Comparison of ENCODE assay signal across 39 mouse cellular contexts in genomic region chr7:30796790-30797189, GRCm38 (mm10). TPM values are rescaled to one million over a fixed set of nuclear protein-coding genes. Genes with fewer than 3 reads are reported as not detected.
A peak's percentile ranks its signal among the peaks of the same experiment; 100 is the strongest.
DNase-seq lines count a peak whose midpoint lies in the region; ATAC-seq and TF ChIP-seq lines count a peak whose summit lies in the region.
"Had no signal": no experiment of that assay in that cellular context is flagged by ENCODE, and none has a peak within 500 bp of the region (broad histone marks: within the 10 kb centered on the region; RNA-seq: fewer than 3 reads in every experiment).

No protein-coding gene starts in this region.

- H3K27me3 ChIP-seq in forebrain, postnatal 0 days (ENCODE audit: insufficient read depth, low read length): no peaks in the 10 kb centered on the region
- H3K27me3 ChIP-seq in forebrain, embryonic 14.5 days (replicated peaks; ENCODE audit: control insufficient read depth, insufficient read depth, low read length): no peaks in the 10 kb centered on the region
- H3K27me3 ChIP-seq in limb, embryonic 14.5 days (ENCODE audit: control insufficient read depth, insufficient read depth, low read length): no peaks in the 10 kb centered on the region
- no peaks in the 10 kb centered on the region for H3K27me3 ChIP-seq in limb, embryonic 10.5 days (ENCODE audit: low read depth, poor library complexity, severe bottlenecking)
- no peaks in the 10 kb centered on the region for H3K27me3 ChIP-seq in stomach, postnatal 0 days (ENCODE audit: control insufficient read depth, insufficient read depth, low read length)
- H3K27me3 ChIP-seq: forebrain, embryonic 15.5 days; limb, embryonic 15.5 days; liver, embryonic 13.5 days; midbrain, embryonic 12.5 days; neural tube, embryonic 12.5 days had no signal

- TF ChIP-seq EP300 in stomach, postnatal 0 days (optimal IDR thresholded peaks at IDR 0.05): no peak

- no peak overlapping the region for H3K27ac ChIP-seq in forebrain, postnatal 0 days (ENCODE audit: low read depth, low read length)
- no peak overlapping the region for H3K27ac ChIP-seq in forebrain, embryonic 14.5 days (ENCODE audit: low read depth, low read length)
- no peak overlapping the region for H3K27ac ChIP-seq in limb, embryonic 14.5 days (replicated peaks; ENCODE audit: low read depth, low read length)
- H3K27ac ChIP-seq in limb, embryonic 10.5 days: no peak overlapping the region
- H3K27ac ChIP-seq in stomach, postnatal 0 days (replicated peaks): peak overlapping the region; percentile 80
- H3K27ac ChIP-seq: forebrain, embryonic 15.5 days; hindbrain, embryonic 14.5 days; limb, embryonic 15.5 days; liver, embryonic 13.5 days; midbrain, embryonic 12.5 days; neural tube, embryonic 12.5 days had no signal

- intact Hi-C loops in heart, postnatal 10 days (cut with DNase I): no loop called here

- H3K36me3 ChIP-seq in forebrain, postnatal 0 days (ENCODE audit: insufficient read depth): no peaks in the 10 kb centered on the region
- no peaks in the 10 kb centered on the region for H3K36me3 ChIP-seq in forebrain, embryonic 14.5 days (ENCODE audit: control insufficient read depth, insufficient read depth, low read length)
- H3K36me3 ChIP-seq in limb, embryonic 14.5 days (ENCODE audit: control insufficient read depth, insufficient read depth, low read length): no peaks in the 10 kb centered on the region
- no peaks in the 10 kb centered on the region for H3K36me3 ChIP-seq in limb, embryonic 10.5 days
- no peaks in the 10 kb centered on the region for H3K36me3 ChIP-seq in stomach, postnatal 0 days (ENCODE audit: control insufficient read depth, insufficient read depth, low read length)
- H3K36me3 ChIP-seq: forebrain, embryonic 15.5 days; G1E; limb, embryonic 15.5 days; liver, embryonic 13.5 days; midbrain, embryonic 12.5 days; neural tube, embryonic 12.5 days had no signal

- no peak for ATAC-seq in forebrain, postnatal 0 days
- ATAC-seq in forebrain, embryonic 14.5 days: no peak
- ATAC-seq in limb, embryonic 14.5 days (ENCODE audit: low FRiP score, low read depth): no peak
- no peak for ATAC-seq in stomach, postnatal 0 days (ENCODE audit: low FRiP score, low TSS enrichment)
- ATAC-seq: forebrain, embryonic 15.5 days; inflammation-experienced regulatory T-cells, adult 6 months; lung, postnatal 0 days; Patski had no signal

- H3K4me3 ChIP-seq in forebrain, postnatal 0 days (ENCODE audit: low read depth, low read length): no peak overlapping the region
- H3K4me3 ChIP-seq in forebrain, embryonic 14.5 days (ENCODE audit: low read depth, low read length): no peak overlapping the region
- H3K4me3 ChIP-seq in limb, embryonic 14.5 days (replicated peaks; ENCODE audit: low read length): no peak overlapping the region
- no peak overlapping the region for H3K4me3 ChIP-seq in limb, embryonic 10.5 days
- no peak overlapping the region for H3K4me3 ChIP-seq in stomach, postnatal 0 days (ENCODE audit: low read depth, low read length)
- H3K4me3 ChIP-seq: forebrain, embryonic 15.5 days; limb, embryonic 15.5 days; liver, embryonic 13.5 days; megakaryocyte, embryonic 14.5 days; midbrain, embryonic 12.5 days; myocyte; neural tube, embryonic 12.5 days had no signal

- no peaks in the 10 kb centered on the region for H3K9me3 ChIP-seq in forebrain, postnatal 0 days (ENCODE audit: low read length)
- H3K9me3 ChIP-seq in forebrain, embryonic 14.5 days (replicated peaks; ENCODE audit: control insufficient read depth, low read length): peaks cover 8% of the 10 kb centered on the region; the same call in 1 of the 2 replicates
- H3K9me3 ChIP-seq in limb, embryonic 14.5 days (ENCODE audit: control insufficient read depth, low read length): peaks cover 5% of the 10 kb centered on the region
- H3K9me3 ChIP-seq in limb, embryonic 10.5 days (replicated peaks): no peaks in the 10 kb centered on the region
- 0 out of 2 replicates have a peak, but pooled peaks cover 2% of the 10 kb centered on the region for H3K9me3 ChIP-seq in stomach, postnatal 0 days (ENCODE audit: control insufficient read depth, low read length)
- H3K9me3 ChIP-seq: forebrain, embryonic 15.5 days; limb, embryonic 15.5 days had no signal

- no peak for TF ChIP-seq POLR2A in limb, embryonic 14.5 days (IDR thresholded peaks at IDR 0.05; ENCODE audit: borderline replicate concordance, extremely low read depth, insufficient read depth, insufficient read length)

- H3K4me1 ChIP-seq in forebrain, postnatal 0 days (ENCODE audit: insufficient read depth): no peaks in the 10 kb centered on the region
- H3K4me1 ChIP-seq in forebrain, embryonic 14.5 days (ENCODE audit: control insufficient read depth, insufficient read depth, low read length): no peaks in the 10 kb centered on the region
- H3K4me1 ChIP-seq in limb, embryonic 14.5 days (ENCODE audit: control insufficient read depth, insufficient read depth, low read length): no peaks in the 10 kb centered on the region
- no peaks in the 10 kb centered on the region for H3K4me1 ChIP-seq in limb, embryonic 10.5 days
- H3K4me1 ChIP-seq in stomach, postnatal 0 days (replicated peaks; ENCODE audit: control insufficient read depth, insufficient read depth): no peaks in the 10 kb centered on the region
- H3K4me1 ChIP-seq: forebrain, embryonic 15.5 days; limb, embryonic 15.5 days; liver, embryonic 13.5 days; midbrain, embryonic 12.5 days; neural tube, embryonic 12.5 days had no signal

- no peak for TF ChIP-seq CTCF in forebrain, postnatal 0 days (IDR thresholded peaks at IDR 0.05; ENCODE audit: low read depth)
- no peak for TF ChIP-seq CTCF in stomach, postnatal 0 days (IDR thresholded peaks at IDR 0.05; ENCODE audit: low read depth)

- H3K4me2 ChIP-seq in forebrain, postnatal 0 days (ENCODE audit: low read depth): no peak overlapping the region
- no peak overlapping the region for H3K4me2 ChIP-seq in forebrain, embryonic 14.5 days (ENCODE audit: low read length)
- no peak overlapping the region for H3K4me2 ChIP-seq in limb, embryonic 14.5 days (replicated peaks; ENCODE audit: low read depth, low read length, severe bottlenecking)
- no peak overlapping the region for H3K4me2 ChIP-seq in stomach, postnatal 0 days (replicated peaks; ENCODE audit: low read depth)
- H3K4me2 ChIP-seq: forebrain, embryonic 15.5 days; heart, embryonic 11.5 days; hindbrain, embryonic 14.5 days; limb, embryonic 15.5 days; liver, embryonic 13.5 days; midbrain, embryonic 12.5 days; neural tube, embryonic 12.5 days had no signal

- peak; percentile 7 for DNase-seq in forebrain, postnatal 0 days
- DNase-seq in forebrain, embryonic 14.5 days (ENCODE audit: low spot score): no peak
- peak; percentile 19 to 44 for DNase-seq in layer of hippocampus, adult 18-20 months (ENCODE audit: low spot score in 2 of 2)
- no peak for DNase-seq in layer of hippocampus, adult 9-10 months (ENCODE audit: low spot score)
- peak; percentile 45 for DNase-seq in limb, embryonic 14.5 days (ENCODE audit: low spot score)
- DNase-seq in limb, embryonic 10.5 days (ENCODE audit: low spot score): no peak
- no peak for DNase-seq in stomach, postnatal 0 days (ENCODE audit: low spot score)
- no peak for DNase-seq in heart, postnatal 10 days
- DNase-seq: adrenal gland, postnatal 10 days; cerebellum, adult 11-12 months; cerebellum, postnatal 10 days; gastrocnemius, postnatal 25 days; heart, adult 11 months; heart, postnatal 4 days; kidney, adult 11 months; kidney, postnatal 14 days; liver, embryonic 13.5 days; lung, adult 18-20 months; lung, postnatal 4 days; thymus, postnatal 14 days had no signal

- no peak overlapping the region for H3K9ac ChIP-seq in forebrain, postnatal 0 days
- no peak overlapping the region for H3K9ac ChIP-seq in forebrain, embryonic 14.5 days (ENCODE audit: low read length)
- H3K9ac ChIP-seq in limb, embryonic 14.5 days (ENCODE audit: low read depth, low read length, severe bottlenecking): no peak overlapping the region
- H3K9ac ChIP-seq in stomach, postnatal 0 days (ENCODE audit: low read length): no peak overlapping the region
- H3K9ac ChIP-seq: forebrain, embryonic 15.5 days; hindbrain, embryonic 14.5 days; limb, embryonic 15.5 days; liver, embryonic 13.5 days; midbrain, embryonic 12.5 days; neural tube, embryonic 12.5 days had no signal

- WGBS in forebrain, postnatal 0 days: 88% methylated on average over 1 of the region's 1 CpGs
- WGBS in forebrain, embryonic 14.5 days: 81% methylated on average over 1 of the region's 1 CpGs
- 70% methylated on average over 1 of the region's 1 CpGs for WGBS in limb, embryonic 14.5 days
- 84% methylated on average over 1 of the region's 1 CpGs for WGBS in limb, embryonic 10.5 days
- 85% methylated on average over 1 of the region's 1 CpGs for WGBS in stomach, postnatal 0 days

RNA-seq across cellular contexts. Expression of gene Krtdap, which starts 9.1 kb away (rescaled TPM):
- total RNA-seq in forebrain, postnatal 0 days (2014; rRNA removed): not detected in 2 replicates
- polyA plus RNA-seq in forebrain, postnatal 0 days (2015; fragmentation: Nextera tagmentation; extraction: Ambion mirVana): 1.4 and 1.5 TPM in 2 replicates
- polyA plus RNA-seq in forebrain, embryonic 14.5 days (2014; fragmentation: Nextera tagmentation; extraction: Ambion mirVana): 1.1 TPM in 1 of 2 replicates, not detected in the other
- total RNA-seq in layer of hippocampus, adult 18-20 months (2021): not detected
- 290 and 318 TPM in 2 replicates for polyA plus RNA-seq in limb, embryonic 14.5 days (2012; rRNA removed)
- 833 and 1,442 TPM in 2 replicates for polyA plus RNA-seq in limb, embryonic 14.5 days (2014; fragmentation: Nextera tagmentation; extraction: Ambion mirVana)
- not detected in 2 replicates for polyA plus RNA-seq in limb, embryonic 10.5 days (2016; fragmentation: Nextera tagmentation; extraction: Ambion mirVana)
- 12,744 and 13,054 TPM in 2 replicates for polyA plus RNA-seq in stomach, postnatal 0 days (2015; fragmentation: Nextera tagmentation; extraction: Ambion mirVana)
- total RNA-seq in heart, postnatal 10 days (2021): not detected
- total RNA-seq: common myeloid progenitor, adult 5-6 weeks; G1E; heart, postnatal 4 days; layer of hippocampus, postnatal 14 days; left cerebral cortex, postnatal 36 days had no signal
- polyA plus RNA-seq: G1E; heart, embryonic 11.5 days; hindbrain, embryonic 14.5 days; inflammation-experienced regulatory T-cells, adult 6 months; kidney, embryonic 14.5 days; midbrain, embryonic 12.5 days; myocyte; neural tube, embryonic 12.5 days; Patski had no signal

RNA-seq across cellular contexts. Expression of gene Ffar2, which starts 26.8 kb away (rescaled TPM):
- not detected in 2 replicates for total RNA-seq in forebrain, postnatal 0 days (2014; rRNA removed)
- polyA plus RNA-seq in forebrain, postnatal 0 days (2015; fragmentation: Nextera tagmentation; extraction: Ambion mirVana): 0.07 TPM in 1 of 2 replicates, not detected in the other
- polyA plus RNA-seq in forebrain, embryonic 14.5 days (2014; fragmentation: Nextera tagmentation; extraction: Ambion mirVana): 0.11 and 0.46 TPM in 2 replicates
- total RNA-seq in layer of hippocampus, adult 18-20 months (2021): not detected
- polyA plus RNA-seq in limb, embryonic 14.5 days (2012; rRNA removed): 0.12 and 0.18 TPM in 2 replicates
- polyA plus RNA-seq in limb, embryonic 14.5 days (2014; fragmentation: Nextera tagmentation; extraction: Ambion mirVana): 0.44 TPM in 1 of 2 replicates, not detected in the other
- not detected in 2 replicates for polyA plus RNA-seq in limb, embryonic 10.5 days (2016; fragmentation: Nextera tagmentation; extraction: Ambion mirVana)
- polyA plus RNA-seq in stomach, postnatal 0 days (2015; fragmentation: Nextera tagmentation; extraction: Ambion mirVana): 1.7 TPM in 2 replicates
- total RNA-seq in heart, postnatal 10 days (2021): under 1 TPM; 0.35 to 0.57 TPM
- total RNA-seq: heart, postnatal 4 days; layer of hippocampus, postnatal 14 days; left cerebral cortex, postnatal 36 days; midbrain, postnatal 0 days had no signal
- polyA plus RNA-seq: heart, embryonic 11.5 days; hindbrain, embryonic 14.5 days; kidney, embryonic 14.5 days; limb, embryonic 15.5 days; midbrain, embryonic 12.5 days; myocyte; Patski had no signal

RNA-seq across cellular contexts. Expression of gene Dmkn, which starts 33.2 kb away (rescaled TPM):
- 2.2 and 5.2 TPM in 2 replicates for total RNA-seq in forebrain, postnatal 0 days (2014; rRNA removed)
- polyA plus RNA-seq in forebrain, postnatal 0 days (2015; fragmentation: Nextera tagmentation; extraction: Ambion mirVana): 7.2 and 7.4 TPM in 2 replicates
- 0.74 and 0.88 TPM in 2 replicates for polyA plus RNA-seq in forebrain, embryonic 14.5 days (2014; fragmentation: Nextera tagmentation; extraction: Ambion mirVana)
- 1 to 10 TPM; 1.1 to 1.8 TPM for total RNA-seq in layer of hippocampus, adult 18-20 months (2021)
- 124 and 151 TPM in 2 replicates for polyA plus RNA-seq in limb, embryonic 14.5 days (2012; rRNA removed)
- 168 and 289 TPM in 2 replicates for polyA plus RNA-seq in limb, embryonic 14.5 days (2014; fragmentation: Nextera tagmentation; extraction: Ambion mirVana)
- not detected in 2 replicates for polyA plus RNA-seq in limb, embryonic 10.5 days (2016; fragmentation: Nextera tagmentation; extraction: Ambion mirVana)
- polyA plus RNA-seq in stomach, postnatal 0 days (2015; fragmentation: Nextera tagmentation; extraction: Ambion mirVana): 1,959 and 2,038 TPM in 2 replicates
- total RNA-seq in heart, postnatal 10 days (2021): 1 to 10 TPM; 5.8 to 8.1 TPM
- polyA plus RNA-seq: G1E; inflammation-experienced regulatory T-cells, adult 6 months; liver, embryonic 13.5 days; myocyte had no signal

RNA-seq across cellular contexts. Expression of gene Sbsn, which starts 45.5 kb away (rescaled TPM):
- 2.8 and 4.6 TPM in 2 replicates for total RNA-seq in forebrain, postnatal 0 days (2014; rRNA removed)
- 2.3 and 3.5 TPM in 2 replicates for polyA plus RNA-seq in forebrain, postnatal 0 days (2015; fragmentation: Nextera tagmentation; extraction: Ambion mirVana)
- 1.3 and 2.0 TPM in 2 replicates for polyA plus RNA-seq in forebrain, embryonic 14.5 days (2014; fragmentation: Nextera tagmentation; extraction: Ambion mirVana)
- total RNA-seq in layer of hippocampus, adult 18-20 months (2021): 10 to 100 TPM in 1 of 2 experiments, 1 to 10 TPM in 1; 6.9 to 10.1 TPM
- polyA plus RNA-seq in limb, embryonic 14.5 days (2012; rRNA removed): 15.1 and 28.4 TPM in 2 replicates
- polyA plus RNA-seq in limb, embryonic 14.5 days (2014; fragmentation: Nextera tagmentation; extraction: Ambion mirVana): 21.3 and 38.7 TPM in 2 replicates
- 1.1 and 1.4 TPM in 2 replicates for polyA plus RNA-seq in limb, embryonic 10.5 days (2016; fragmentation: Nextera tagmentation; extraction: Ambion mirVana)
- polyA plus RNA-seq in stomach, postnatal 0 days (2015; fragmentation: Nextera tagmentation; extraction: Ambion mirVana): 438 and 453 TPM in 2 replicates
- 1 to 10 TPM; 4.5 to 4.8 TPM for total RNA-seq in heart, postnatal 10 days (2021)
- total RNA-seq: common myeloid progenitor, adult 5-6 weeks had no signal

RNA-seq across cellular contexts. Expression of gene Gapdhs, which starts 53.3 kb away (rescaled TPM):
- not detected in 2 replicates for total RNA-seq in forebrain, postnatal 0 days (2014; rRNA removed)
- 0.15 and 0.65 TPM in 2 replicates for polyA plus RNA-seq in forebrain, postnatal 0 days (2015; fragmentation: Nextera tagmentation; extraction: Ambion mirVana)
- polyA plus RNA-seq in forebrain, embryonic 14.5 days (2014; fragmentation: Nextera tagmentation; extraction: Ambion mirVana): 0.57 and 0.59 TPM in 2 replicates
- total RNA-seq in layer of hippocampus, adult 18-20 months (2021): not detected
- polyA plus RNA-seq in limb, embryonic 14.5 days (2012; rRNA removed): not detected in 2 replicates
- 0.75 TPM in 1 of 2 replicates, not detected in the other for polyA plus RNA-seq in limb, embryonic 14.5 days (2014; fragmentation: Nextera tagmentation; extraction: Ambion mirVana)
- polyA plus RNA-seq in limb, embryonic 10.5 days (2016; fragmentation: Nextera tagmentation; extraction: Ambion mirVana): 0.43 TPM in 1 of 2 replicates, not detected in the other
- polyA plus RNA-seq in stomach, postnatal 0 days (2015; fragmentation: Nextera tagmentation; extraction: Ambion mirVana): 0.27 and 0.30 TPM in 2 replicates
- not detected for total RNA-seq in heart, postnatal 10 days (2021)
- total RNA-seq: adrenal gland, postnatal 10 days; common myeloid progenitor, adult 5-6 weeks; G1E; gastrocnemius, adult 18-20 months; gastrocnemius, postnatal 25 days; heart, postnatal 4 days; layer of hippocampus, postnatal 14 days; midbrain, postnatal 0 days had no signal
- polyA plus RNA-seq: G1E; liver, embryonic 13.5 days; urinary bladder, adult 2 months had no signal

Comparison
In these comparisons a context has a peak if more than half of its experiments do, and no peak if none do; other contexts are left out.
1. DNase-seq: peak in forebrain, postnatal 0 days (single experiment), layer of hippocampus, adult 18-20 months (2 of 2) and limb, embryonic 14.5 days (single experiment); none in forebrain, embryonic 14.5 days (single experiment), layer of hippocampus, adult 9-10 months (single experiment), limb, embryonic 10.5 days (single experiment), stomach, postnatal 0 days (single experiment) and heart, postnatal 10 days (0 of 2).
2. RNA of gene Krtdap, which starts 9.1 kb away (polyA plus RNA-seq): 12,744 to 13,054 TPM in stomach, postnatal 0 days and 290 to 1,442 TPM in limb, embryonic 14.5 days; 1.4 to 1.5 TPM in forebrain, postnatal 0 days, 1.1 TPM in forebrain, embryonic 14.5 days and not detected in limb, embryonic 10.5 days; every median in the first group is over 100 times any median in the second.
3. RNA of gene Dmkn, which starts 33.2 kb away (polyA plus RNA-seq): 1,959 to 2,038 TPM in stomach, postnatal 0 days and 124 to 289 TPM in limb, embryonic 14.5 days; 7.2 to 7.4 TPM in forebrain, postnatal 0 days, 0.74 to 0.88 TPM in forebrain, embryonic 14.5 days and not detected in limb, embryonic 10.5 days; every median in the first group is over 10 times any median in the second.